Mouse (Mus musculus): Measurements from ENCODE around the gene Kif14. TPM values are rescaled to one million over a fixed set of nuclear protein-coding genes. Genes with fewer than 3 reads are reported as not detected.

Gene Kif14
- polyA plus RNA-seq, 1 experiment, result 0.34 TPM

- Histone ChIP-seq H3K4me1 (ENCODE audit: control insufficient read depth, insufficient read depth, insufficient read length, low read length) (no peaks in the 10 kb centered on the region), H3K27ac (ENCODE audit: insufficient read depth, low read depth, low read length) (no peak overlapping the region), H3K27me3 (ENCODE audit: control insufficient read depth, insufficient read depth, low read length) (peaks cover 5% of the 10 kb centered on the region), H3K36me3 (ENCODE audit: control insufficient read depth, insufficient read depth, low read length) (no peaks in the 10 kb centered on the region), H3K4me3 (ENCODE audit: low read depth, low read length) (no peak overlapping the region)
- 71% methylated on average over 17 of the region's 17 CpGs for WGBS
- TF ChIP-seq CTCF (IDR thresholded peaks at IDR 0.05; ENCODE audit: extremely low read depth, insufficient read length, insufficient replicate concordance, low read depth, low read length), result no peak
- TF ChIP-seq POLR2A (IDR thresholded peaks at IDR 0.05; ENCODE audit: low read depth, low read length), result no peak
Measured at GRCm38 (mm10) chr1:136455756-136456585, 10.2 kb upstream of the Kif14 start.

GRCm38 (mm10) chr1:136456741-136457140 is 9.4 kb upstream of the Kif14 start:
- Histone ChIP-seq H3K27ac (ENCODE audit: insufficient read depth, low read depth, low read length) (no peak overlapping the region), H3K36me3 (ENCODE audit: control insufficient read depth, insufficient read depth, low read length) (no peaks in the 10 kb centered on the region), H3K4me1 (ENCODE audit: control insufficient read depth, insufficient read depth, insufficient read length, low read length) (no peaks in the 10 kb centered on the region), H3K4me3 (ENCODE audit: low read depth, low read length) (no peak overlapping the region), H3K27me3 (ENCODE audit: control insufficient read depth, insufficient read depth, low read length) (peaks cover 5% of the 10 kb centered on the region)
- WGBS, result 65% methylated on average over 6 of the region's 6 CpGs
- no peak for TF ChIP-seq POLR2A (IDR thresholded peaks at IDR 0.05; ENCODE audit: low read depth, low read length)
- no peak for TF ChIP-seq CTCF (IDR thresholded peaks at IDR 0.05; ENCODE audit: extremely low read depth, insufficient read length, insufficient replicate concordance, low read depth, low read length)

GRCm38 (mm10) chr1:136457403-136457802 is 8.7 kb upstream of the Kif14 start:
- Histone ChIP-seq H3K4me1 (ENCODE audit: control insufficient read depth, insufficient read depth, insufficient read length, low read length) (no peaks in the 10 kb centered on the region), H3K27ac (ENCODE audit: insufficient read depth, low read depth, low read length) (no peak overlapping the region), H3K36me3 (ENCODE audit: control insufficient read depth, insufficient read depth, low read length) (no peaks in the 10 kb centered on the region), H3K27me3 (ENCODE audit: control insufficient read depth, insufficient read depth, low read length) (peaks cover 5% of the 10 kb centered on the region), H3K4me3 (ENCODE audit: low read depth, low read length) (no peak overlapping the region)
- WGBS, result 63% methylated on average over 4 of the region's 4 CpGs
- TF ChIP-seq POLR2A (IDR thresholded peaks at IDR 0.05; ENCODE audit: low read depth, low read length) (no peak), CTCF (IDR thresholded peaks at IDR 0.05; ENCODE audit: extremely low read depth, insufficient read length, insufficient replicate concordance, low read depth, low read length) (no peak)

- Histone ChIP-seq H3K36me3 (ENCODE audit: control insufficient read depth, insufficient read depth, low read length) (no peaks in the 10 kb centered on the region), H3K4me1 (ENCODE audit: control insufficient read depth, insufficient read depth, insufficient read length, low read length) (no peaks in the 10 kb centered on the region), H3K27me3 (ENCODE audit: control insufficient read depth, insufficient read depth, low read length) (peaks cover 5% of the 10 kb centered on the region), H3K4me3 (ENCODE audit: low read depth, low read length) (no peak overlapping the region), H3K27ac (ENCODE audit: insufficient read depth, low read depth, low read length) (no peak overlapping the region)
- peak; percentile 35; the same call in 1 of the 2 replicates for TF ChIP-seq CTCF (IDR thresholded peaks at IDR 0.05; ENCODE audit: extremely low read depth, insufficient read length, insufficient replicate concordance, low read depth, low read length)
- no peak for TF ChIP-seq POLR2A (IDR thresholded peaks at IDR 0.05; ENCODE audit: low read depth, low read length)
- 23% methylated on average over 9 of the region's 9 CpGs for WGBS
Measured at GRCm38 (mm10) chr1:136458691-136459245, 7.4 kb upstream of the Kif14 start.

- TF ChIP-seq CTCF (IDR thresholded peaks at IDR 0.05; ENCODE audit: extremely low read depth, insufficient read length, insufficient replicate concordance, low read depth, low read length) (no peak), POLR2A (IDR thresholded peaks at IDR 0.05; ENCODE audit: low read depth, low read length) (no peak)
- Histone ChIP-seq H3K27ac (ENCODE audit: insufficient read depth, low read depth, low read length) (no peak overlapping the region), H3K36me3 (ENCODE audit: control insufficient read depth, insufficient read depth, low read length) (no peaks in the 10 kb centered on the region), H3K4me1 (ENCODE audit: control insufficient read depth, insufficient read depth, insufficient read length, low read length) (peaks cover 3% of the 10 kb centered on the region), H3K27me3 (ENCODE audit: control insufficient read depth, insufficient read depth, low read length) (no peaks in the 10 kb centered on the region; the same call in none of the 2 replicates), H3K4me3 (ENCODE audit: low read depth, low read length) (no peak overlapping the region)
- WGBS, result 55% methylated on average over 10 of the region's 10 CpGs
Measured at GRCm38 (mm10) chr1:136462443-136462842, 3.7 kb upstream of the Kif14 start.

GRCm38 (mm10) chr1:136465168-136465567 is 975 bp upstream of the Kif14 start:
- TF ChIP-seq CTCF (IDR thresholded peaks at IDR 0.05; ENCODE audit: extremely low read depth, insufficient read length, insufficient replicate concordance, low read depth, low read length), result no peak
- no peak for TF ChIP-seq POLR2A (IDR thresholded peaks at IDR 0.05; ENCODE audit: low read depth, low read length)
- H3K27me3 ChIP-seq (ENCODE audit: control insufficient read depth, insufficient read depth, low read length), result no peaks in the 10 kb centered on the region; the same call in 1 of the 2 replicates
- no peak overlapping the region for H3K4me3 ChIP-seq (ENCODE audit: low read depth, low read length)
- no peak overlapping the region for H3K27ac ChIP-seq (ENCODE audit: insufficient read depth, low read depth, low read length)
- H3K4me1 ChIP-seq (ENCODE audit: control insufficient read depth, insufficient read depth, insufficient read length, low read length), result peaks cover 3% of the 10 kb centered on the region
- peaks cover 1% of the 10 kb centered on the region; the same call in 1 of the 2 replicates for H3K36me3 ChIP-seq (ENCODE audit: control insufficient read depth, insufficient read depth, low read length)

GRCm38 (mm10) chr1:136469408-136469807 is 3.3 kb downstream of the Kif14 start:
- H3K27me3 ChIP-seq (ENCODE audit: control insufficient read depth, insufficient read depth, low read length), result no peaks in the 10 kb centered on the region
- peaks cover 3% of the 10 kb centered on the region for H3K4me1 ChIP-seq (ENCODE audit: control insufficient read depth, insufficient read depth, insufficient read length, low read length)
- H3K36me3 ChIP-seq (ENCODE audit: control insufficient read depth, insufficient read depth, low read length), result peaks cover 6% of the 10 kb centered on the region
- H3K27ac ChIP-seq (ENCODE audit: insufficient read depth, low read depth, low read length), result no peak overlapping the region
- 90% methylated on average over 4 of the region's 4 CpGs for WGBS
- no peak for TF ChIP-seq POLR2A (IDR thresholded peaks at IDR 0.05; ENCODE audit: low read depth, low read length)
- no peak for TF ChIP-seq CTCF (IDR thresholded peaks at IDR 0.05; ENCODE audit: extremely low read depth, insufficient read length, insufficient replicate concordance, low read depth, low read length)
- H3K4me3 ChIP-seq (ENCODE audit: low read depth, low read length), result no peak overlapping the region

Data from small intestine, adult 2 months (tissue).